Mouse (Mus musculus) liver, embryonic 14.5 days (tissue): ENCODE results near the gene Tdrd3.

Experiments
- CTCF ChIP-seq: IDR thresholded peaks from 2 replicates; pipeline ENCODE4 v1.5.1; 2016; ENCODE audit warnings: antibody characterized with exemption, low read depth, control low read depth
- EP300 ChIP-seq: IDR thresholded peaks from 2 replicates; pipeline ENCODE4 v1.6.1; 2016; ENCODE audit warnings: antibody characterized with exemption, low read depth

DNA sequence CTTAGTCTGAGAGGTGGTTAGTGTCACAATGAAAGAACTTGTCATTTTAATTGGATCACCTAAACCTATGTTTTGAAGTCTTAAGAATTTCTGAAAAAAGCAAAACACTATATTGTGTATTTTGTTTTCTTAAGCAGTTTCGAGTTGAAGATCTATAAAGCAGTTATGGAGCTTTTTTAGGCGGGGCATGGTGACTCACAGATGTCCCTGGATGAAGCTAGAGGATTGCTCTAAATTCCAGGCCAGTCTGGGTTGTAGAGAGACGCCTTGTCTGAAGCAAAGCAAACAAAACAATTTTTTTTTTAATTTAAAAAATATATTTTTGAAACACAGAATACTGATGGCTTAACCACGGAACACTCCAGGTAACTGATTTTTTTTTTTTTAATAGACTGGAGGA lies 4.1 kb downstream of the Tdrd3 start:
- no peak for TF ChIP-seq CTCF
- no peak for TF ChIP-seq EP300
